Mouse (Mus musculus): ENCODE data around the gene Sult2a8. TPM values are rescaled to one million over a fixed set of nuclear protein-coding genes. Genes with fewer than 3 reads are reported as not detected.
"Not testable (repeated sequence)": the region's sequence is repeated elsewhere in the genome, so short reads cannot be mapped to it uniquely, and the experiment has no call there.

The Sult2a8 gene
- total RNA-seq (2022) = under 1 TPM in 1 of 4 experiments, not detected in 3; 0.59 TPM

- DNase-seq = no peak
Observed at GRCm38 (mm10) chr7:14446534-14446933, at the start of gene Sult2a8. Gene Sult2a8 (minus strand): TSS chr7:14446769.

- no peak for DNase-seq
Observed at GRCm38 (mm10) chr7:14494130-14494529, 47.6 kb upstream of the Sult2a8 start, which contains the start of gene Sult2a7. Gene Sult2a7 (minus strand): TSS chr7:14494230.

DNA sequence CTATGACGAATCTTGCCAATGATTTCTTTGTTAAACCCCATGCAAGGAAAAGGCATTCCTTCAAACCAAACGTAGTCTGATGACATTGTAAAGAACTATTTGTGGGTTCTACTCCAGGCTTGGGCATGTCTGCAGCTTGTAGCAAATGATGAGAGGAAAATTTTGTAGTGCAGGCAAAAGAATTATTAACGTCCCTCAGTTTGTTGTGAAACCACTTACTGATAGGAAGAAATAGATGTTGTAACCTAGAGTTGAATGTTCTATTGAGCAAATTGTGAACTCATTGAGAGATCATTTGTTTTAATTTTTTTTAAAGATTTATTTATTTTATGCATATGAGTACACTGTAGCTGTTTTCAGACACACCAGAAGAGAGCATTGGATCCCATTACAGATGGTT is 46.3 kb upstream of the Sult2a8 start:
- no peak for DNase-seq

DNA sequence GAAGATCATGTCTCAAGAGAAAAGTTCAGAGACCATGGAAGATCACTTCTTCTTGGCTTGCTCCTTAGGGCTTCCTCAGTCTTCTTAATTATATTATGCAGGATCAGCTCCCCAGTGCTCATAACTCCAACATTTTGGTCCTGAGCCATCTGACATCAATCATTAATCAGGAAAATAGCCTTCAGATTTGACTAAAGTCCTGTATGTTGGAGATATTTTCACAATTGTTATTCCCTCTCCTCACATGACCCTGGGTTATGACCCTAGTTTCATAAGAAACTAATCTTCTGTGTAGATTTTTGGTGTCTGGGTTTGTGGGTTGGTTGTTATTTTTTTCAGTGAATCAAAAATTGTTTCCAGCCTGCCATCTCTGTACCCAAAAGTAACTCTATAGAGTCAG is 7.0 kb downstream of the Sult2a8 start:
- DNase-seq = no peak

GRCm38 (mm10) chr7:14438484-14438883 is 8.1 kb downstream of the Sult2a8 start:
- DNase-seq = no peak

DNA sequence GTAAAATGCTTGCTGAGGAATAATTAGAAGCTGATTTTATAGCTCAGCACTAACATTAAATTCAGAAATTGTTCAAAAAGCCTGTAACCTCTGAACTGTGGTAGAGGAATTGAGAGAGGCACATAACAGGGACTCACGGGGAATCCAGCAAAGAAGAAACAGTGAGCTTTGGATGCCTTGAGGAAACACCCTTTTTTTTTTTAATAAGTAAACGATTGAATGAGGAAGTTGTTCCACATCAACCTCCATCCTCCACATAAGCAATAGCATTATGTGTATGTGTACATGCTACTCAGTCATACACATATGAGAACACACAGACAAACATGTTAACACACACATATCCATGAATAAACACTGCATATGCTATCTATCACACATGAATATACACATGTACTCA is 8.5 kb downstream of the Sult2a8 start:
- DNase-seq = no peak

GRCm38 (mm10) chr7:14399363-14399762 is 47.2 kb downstream of the Sult2a8 start:
- not testable (repeated sequence) for DNase-seq

GRCm38 (mm10) chr7:14396462-14396861 is 50.1 kb downstream of the Sult2a8 start:
- no peak for DNase-seq

Other genes with a start within 250 kb of the Sult2a8 start
- not detected for gene Sult2a6, start 191.9 kb downstream of the Sult2a8 start, total RNA-seq (2022)
- gene Obox8, start 113.2 kb downstream of the Sult2a8 start, total RNA-seq (2022) = not detected
- not detected for gene Sult2a7, start 47.5 kb upstream of the Sult2a8 start, total RNA-seq (2022)
- under 1 TPM in 3 of 4 experiments, not detected in 1; 0.03 to 0.28 (median 0.15) TPM for gene Vmn1r90, start 116.7 kb upstream of the Sult2a8 start, total RNA-seq (2022)
- not detected for gene Obox7, start 212.7 kb upstream of the Sult2a8 start, total RNA-seq (2022)

Measured in adrenal gland, adult 8-10 months (tissue).